Mouse (Mus musculus): ENCODE data around the gene Tmem132e.

The Tmem132e gene

GRCm38 (mm10) chr11:82388371-82389313 is at the start of gene Tmem132e:
Gene Tmem132e (plus strand): TSS chr11:82388900.
- no peak for DNase-seq (ENCODE audit: low spot score)

DNA sequence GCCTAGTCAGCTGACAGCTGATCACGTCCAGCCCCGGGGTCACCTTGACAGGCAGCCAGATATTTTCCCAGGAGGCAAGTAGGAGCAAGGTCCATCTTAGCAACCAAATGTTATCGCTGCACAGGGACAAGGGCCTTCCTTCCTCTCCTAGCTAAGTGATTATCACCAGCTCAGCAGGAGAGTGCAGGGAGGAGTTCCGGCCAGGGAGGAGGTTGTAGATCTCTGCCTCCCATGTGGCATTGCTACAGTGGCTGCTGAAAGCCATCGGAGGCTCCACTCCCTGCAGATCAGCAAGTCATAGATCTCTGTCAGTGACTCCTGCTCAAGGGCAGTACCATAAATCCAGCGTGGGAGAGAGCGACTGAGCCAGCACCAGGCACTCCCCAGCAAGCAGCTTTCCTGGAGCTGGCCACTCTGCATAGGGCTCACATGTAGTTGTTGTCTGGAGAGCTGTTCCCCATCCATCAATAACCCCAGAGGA is 48.7 kb upstream of the Tmem132e start:
- DNase-seq (ENCODE audit: low spot score) = no peak

- no peak for DNase-seq (ENCODE audit: low spot score)
Observed at GRCm38 (mm10) chr11:82340416-82340815, 48.3 kb upstream of the Tmem132e start.

DNA sequence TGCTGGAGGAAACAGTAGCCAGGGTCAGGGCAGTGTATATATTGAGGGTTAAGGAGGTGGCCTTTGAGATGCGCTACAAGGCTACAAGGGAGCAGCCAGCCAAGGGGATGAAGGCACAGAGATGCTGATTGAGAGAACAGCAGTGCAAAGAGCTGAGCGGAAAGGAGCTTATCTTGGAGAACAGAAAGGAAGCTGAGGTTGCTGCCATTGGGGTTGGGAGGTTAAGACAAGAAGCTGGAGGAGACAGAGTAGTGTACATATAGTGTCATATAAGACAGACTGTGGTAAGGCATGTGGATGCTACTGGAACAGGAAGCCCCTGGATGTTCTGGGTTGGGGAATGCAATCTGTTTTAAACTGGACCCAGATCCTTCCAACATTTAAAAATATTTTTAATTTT is 47.8 kb upstream of the Tmem132e start:
- no peak for DNase-seq (ENCODE audit: low spot score)

DNA sequence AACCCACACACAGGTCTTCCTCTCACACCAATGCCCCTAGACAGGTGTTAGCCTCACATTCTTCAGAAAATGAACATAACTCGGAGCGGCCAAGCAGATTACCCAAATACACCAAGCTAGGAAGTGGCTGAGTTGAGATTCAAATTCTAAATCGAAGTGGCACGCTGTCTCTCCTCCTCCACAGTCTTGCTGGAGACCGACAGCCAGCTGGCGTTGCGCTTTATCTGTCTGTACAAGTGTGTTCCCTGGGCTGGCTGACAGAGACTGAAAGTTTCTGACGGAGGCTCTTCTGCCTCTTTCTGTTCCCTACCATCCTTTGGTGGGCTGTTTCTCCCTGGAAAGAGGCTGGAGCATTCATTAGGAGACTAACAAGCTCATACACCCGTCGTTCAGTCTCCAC is 37.7 kb upstream of the Tmem132e start:
- no peak for DNase-seq (ENCODE audit: low spot score)

- no peak for DNase-seq (ENCODE audit: low spot score)
Observed at GRCm38 (mm10) chr11:82370151-82370550, 18.5 kb upstream of the Tmem132e start.

GRCm38 (mm10) chr11:82371577-82371976 is 17.1 kb upstream of the Tmem132e start:
- no peak for DNase-seq (ENCODE audit: low spot score)

DNA sequence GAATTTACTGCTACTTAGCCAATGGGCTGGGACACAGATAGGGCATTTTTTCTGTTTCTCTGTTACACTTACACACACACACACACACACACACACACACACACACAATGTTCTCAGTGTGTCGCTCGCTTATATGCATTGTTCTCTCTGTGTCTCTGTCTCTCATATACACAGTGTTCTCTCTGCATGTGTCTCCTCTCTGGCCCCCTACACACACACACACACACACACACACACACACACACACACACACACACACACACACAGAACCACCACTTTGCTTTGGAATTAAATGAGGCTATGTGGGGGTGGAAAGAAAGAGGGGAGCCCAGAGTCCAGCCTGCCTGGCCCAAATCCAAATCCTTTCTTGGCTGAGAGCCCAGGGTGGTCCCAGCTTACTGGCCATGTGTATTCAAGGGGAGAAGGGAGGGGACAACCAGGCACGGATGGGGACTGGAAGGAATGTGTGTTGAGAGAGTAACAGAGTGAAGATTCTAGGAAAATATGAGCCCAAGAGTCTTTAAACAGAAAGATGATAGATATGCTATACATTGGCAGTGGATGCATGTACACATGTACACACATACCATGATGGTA is 8.0 kb upstream of the Tmem132e start:
- DNase-seq (ENCODE audit: low spot score) = no peak

DNA sequence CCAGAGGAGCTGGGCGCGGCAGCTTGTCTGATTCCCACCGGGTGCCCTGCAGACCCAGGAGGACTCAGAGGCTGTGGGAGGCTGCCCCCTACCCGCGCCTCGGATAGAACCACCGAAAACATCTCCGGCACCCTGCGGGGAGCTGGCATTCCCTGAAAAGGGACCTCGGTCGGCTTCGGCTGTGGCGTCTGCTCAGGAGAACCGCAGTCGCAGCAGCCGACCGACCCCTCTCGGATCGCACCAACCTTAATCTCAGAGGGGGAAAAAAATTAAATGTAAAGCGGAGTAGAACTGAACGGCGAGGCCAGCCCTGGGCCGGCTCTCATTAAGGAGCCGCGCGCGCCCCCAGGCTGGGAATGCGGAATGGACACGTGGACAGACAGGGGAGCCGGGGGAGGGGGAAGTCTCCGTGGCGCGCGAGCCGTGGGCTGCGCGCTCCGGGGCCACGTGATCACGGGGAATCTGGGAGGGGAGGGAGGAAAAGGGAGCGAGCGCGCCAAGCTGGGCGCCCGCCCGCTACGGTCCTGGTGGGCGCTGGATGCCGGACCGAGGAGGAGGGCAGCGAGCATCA is 1.6 kb upstream of the Tmem132e start:
- DNase-seq (ENCODE audit: low spot score) = peak; percentile 60

GRCm38 (mm10) chr11:82387711-82388341 is 874 bp upstream of the Tmem132e start:
- DNase-seq (ENCODE audit: low spot score) = no peak

GRCm38 (mm10) chr11:82389396-82390291 is 944 bp downstream of the Tmem132e start:
- DNase-seq (ENCODE audit: low spot score) = no peak

GRCm38 (mm10) chr11:82392341-82392740 is 3.6 kb downstream of the Tmem132e start:
- DNase-seq (ENCODE audit: low spot score) = no peak

GRCm38 (mm10) chr11:82399621-82400020 is 10.9 kb downstream of the Tmem132e start:
- DNase-seq (ENCODE audit: low spot score) = no peak

DNA sequence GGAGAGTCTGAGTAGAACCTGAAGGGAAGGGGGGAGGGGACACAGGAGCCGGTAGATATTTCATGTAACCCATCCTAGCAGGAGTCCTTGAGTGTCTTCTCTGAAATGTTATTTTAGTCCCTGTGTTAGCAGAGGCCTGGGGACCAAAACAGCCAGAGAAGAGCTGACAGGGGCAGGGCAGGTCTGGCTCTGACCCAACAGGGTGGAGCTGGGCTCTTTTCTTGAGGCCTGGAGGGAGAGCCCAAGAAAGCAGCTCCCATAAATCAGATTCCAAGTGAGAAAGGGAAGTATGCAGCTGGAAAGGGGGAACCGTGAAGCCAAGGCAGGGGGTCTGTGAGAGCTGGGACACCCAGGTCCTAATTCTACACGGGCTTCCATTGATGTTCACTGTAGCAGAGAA is 16.9 kb downstream of the Tmem132e start:
- no peak for DNase-seq (ENCODE audit: low spot score)

- no peak for DNase-seq (ENCODE audit: low spot score)
Observed at GRCm38 (mm10) chr11:82406358-82407221, 17.9 kb downstream of the Tmem132e start.

DNA sequence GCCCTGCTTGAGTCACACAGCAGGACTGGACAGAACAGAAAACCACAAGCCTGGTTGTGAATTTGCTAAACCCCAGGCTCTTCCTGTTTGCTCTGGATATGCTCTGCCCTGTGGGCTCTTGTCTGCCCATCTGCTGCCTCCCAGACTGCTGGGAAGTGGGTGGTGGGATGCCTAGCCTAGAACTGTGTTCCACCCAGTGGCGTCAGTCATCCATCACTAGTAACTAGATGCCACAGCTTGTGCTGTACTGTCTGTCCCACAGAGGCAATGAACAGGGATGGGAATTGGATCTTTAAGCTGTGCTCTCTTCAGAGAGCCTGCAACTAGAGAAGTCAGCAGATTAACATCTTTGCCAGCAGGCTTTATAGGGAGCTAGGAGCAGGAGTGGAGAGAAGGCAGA is 23.8 kb downstream of the Tmem132e start:
- no peak for DNase-seq (ENCODE audit: low spot score)

DNA sequence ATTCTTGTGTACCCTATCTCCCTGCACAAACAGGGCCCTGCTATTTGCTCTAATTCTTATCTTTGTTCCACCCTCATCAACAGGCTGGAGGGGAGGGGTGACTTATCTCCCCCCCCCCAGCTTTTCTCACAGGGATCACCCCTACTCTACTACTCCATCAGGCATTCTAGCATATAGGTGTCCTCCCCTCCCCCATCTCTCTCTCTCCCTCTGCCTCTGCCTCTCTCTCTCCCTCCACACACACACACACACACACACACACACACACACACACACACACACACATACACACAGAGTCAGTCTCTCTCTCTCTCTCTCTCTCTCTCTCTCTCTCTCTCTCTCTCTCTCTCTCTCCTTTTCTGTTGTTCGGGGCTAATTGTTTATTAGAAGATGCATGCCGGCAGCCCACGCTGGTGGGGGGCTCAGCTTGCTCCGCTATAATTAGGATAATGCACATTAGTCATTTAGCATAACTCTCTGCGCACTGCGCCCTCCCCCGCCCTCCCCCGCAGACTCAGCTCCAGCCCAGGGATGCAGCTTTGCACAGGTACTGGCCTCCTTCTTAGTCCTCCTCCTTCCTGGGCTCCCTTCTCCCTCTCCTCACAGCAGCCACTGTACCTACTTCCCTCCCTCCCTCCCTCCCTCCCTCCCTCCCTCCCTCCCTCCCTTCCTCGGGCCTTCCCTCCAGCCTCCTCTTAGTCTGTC is 29.8 kb downstream of the Tmem132e start:
- no peak for DNase-seq (ENCODE audit: low spot score)

DNA sequence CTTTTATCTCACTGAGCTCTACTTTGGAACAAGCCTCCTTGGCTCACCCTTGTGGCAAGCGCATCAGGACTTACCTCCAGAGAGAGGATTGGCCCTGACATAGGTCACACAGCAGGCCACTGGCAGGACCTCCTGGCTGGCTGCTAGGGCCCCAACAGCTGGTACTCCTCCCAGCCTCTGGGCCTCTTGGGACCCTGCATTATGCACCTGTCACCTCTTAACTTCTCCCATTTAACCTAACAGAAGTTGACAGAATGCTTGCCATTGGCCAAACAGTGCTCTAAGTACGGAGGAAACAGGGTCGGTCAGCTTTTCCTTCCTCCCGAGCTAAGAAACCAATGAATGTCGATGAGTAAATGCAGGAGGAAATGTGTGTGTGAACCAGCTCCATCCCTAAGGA is 33.2 kb downstream of the Tmem132e start:
- DNase-seq (ENCODE audit: low spot score) = no peak

DNA sequence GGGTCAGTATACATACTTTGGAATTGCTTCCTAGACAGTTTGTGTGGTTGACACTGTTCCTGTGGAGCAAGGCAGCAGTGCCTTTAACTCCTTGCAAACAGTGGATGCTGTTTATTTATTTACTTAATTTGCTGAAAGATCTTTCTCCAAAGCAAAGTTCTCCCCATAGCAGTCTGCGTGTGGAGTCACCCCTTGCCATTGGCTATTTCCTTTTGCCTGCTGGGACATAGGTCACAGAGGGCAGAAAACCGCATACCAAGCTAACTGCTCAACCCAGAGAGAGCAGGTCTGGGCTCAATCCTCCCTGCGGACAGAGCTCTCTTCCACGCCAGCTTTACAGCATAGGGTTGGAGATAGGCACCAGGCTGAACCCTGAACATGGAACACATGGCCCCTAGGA is 34.8 kb downstream of the Tmem132e start:
- no peak for DNase-seq (ENCODE audit: low spot score)

DNA sequence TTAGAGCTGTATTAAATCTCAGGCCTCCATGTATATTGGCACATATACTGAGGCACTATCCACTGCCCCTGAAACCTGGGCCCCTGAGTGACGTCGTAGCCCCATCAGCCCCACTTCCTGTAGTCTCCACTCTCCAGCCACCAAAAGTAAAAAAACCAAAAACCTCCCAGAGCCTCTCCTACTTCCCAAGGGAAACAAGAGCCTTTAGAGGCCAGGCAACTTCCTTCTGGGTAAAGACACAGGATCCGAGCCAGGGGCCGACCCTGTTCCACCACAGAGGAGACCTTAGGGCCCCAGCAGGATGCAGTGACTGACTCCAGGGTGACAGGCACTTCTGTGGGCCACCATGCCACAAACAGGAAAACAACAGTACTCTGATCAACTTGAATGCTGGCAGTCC is 40.1 kb downstream of the Tmem132e start:
- DNase-seq (ENCODE audit: low spot score) = no peak
